Mouse (Mus musculus) forebrain, postnatal 0 days (tissue): ENCODE measurements around the gene Tpst2. TPM values are rescaled to one million over a fixed set of nuclear protein-coding genes. Genes with fewer than 3 reads are reported as not detected.

Experiments used
- ATAC-seq: fragments of 200-750 bp; cut with Nextera tagmentation; 2 replicates; pipeline ENCODE4 v1.8.0; 2017; ENCODE audit warnings: mild to moderate bottlenecking, moderate library complexity
- DNase-seq: peaks from one replicate; pipeline ENCODE4 v3.0.0-alpha.2; 2015
- H3K27ac ChIP-seq: fragments of 300-500 bp; sonication (generic); 2 replicates; pipeline ENCODE4 v1.5.1; 2014; ENCODE audit warnings: low read depth, mild to moderate bottlenecking, antibody characterized with exemption, low read length, moderate library complexity, mixed read lengths
- H3K27me3 ChIP-seq: fragments of 300-500 bp; sonication (generic); 2 replicates; pipeline ENCODE4 v1.6.1; 2014; ENCODE audit warnings: mild to moderate bottlenecking, low read length, mixed read lengths; ENCODE audit not compliant: insufficient read depth
- H3K36me3 ChIP-seq: fragments of 300-500 bp; sonication (generic); 2 replicates; pipeline ENCODE4 v1.6.1; 2014; ENCODE audit warnings: mild to moderate bottlenecking, moderate library complexity; ENCODE audit not compliant: insufficient read depth
- H3K4me1 ChIP-seq: fragments of 300-500 bp; sonication (generic); 2 replicates; pipeline ENCODE4 v1.6.1; 2014; ENCODE audit warnings: antibody characterized with exemption; ENCODE audit not compliant: insufficient read depth
- H3K4me2 ChIP-seq: fragments of 300-500 bp; sonication (generic); 2 replicates; pipeline ENCODE4 v1.6.1; 2014; ENCODE audit warnings: low read depth, mild to moderate bottlenecking, moderate library complexity
- H3K4me3 ChIP-seq: fragments of 300-500 bp; sonication (generic); 2 replicates; pipeline ENCODE4 v1.5.1; 2014; ENCODE audit warnings: low read depth, low read length, mixed read lengths
- H3K9ac ChIP-seq: fragments of 300-500 bp; sonication (generic); 2 replicates; pipeline ENCODE4 v1.6.1; 2014; ENCODE audit warnings: mild to moderate bottlenecking
- H3K9me3 ChIP-seq: fragments of 300-500 bp; sonication (generic); 2 replicates; pipeline ENCODE4 v1.6.1; 2016; ENCODE audit warnings: low read length
- CTCF ChIP-seq: sonication (generic); IDR thresholded peaks from 2 replicates; pipeline ENCODE4 v1.5.1; 2016; ENCODE audit warnings: antibody characterized with exemption, control low read depth, low read depth
- WGBS: fragments of 180-500 bp; shearing (Covaris S2); extraction: QIAGEN DNeasy Blood & Tissue Kit; methylation state at CpG from one replicate; pipeline ENCODE4 v1.1.7; 2014; 5-methylcytosine and 5-hydroxymethylcytosine counted together
- polyA plus RNA-seq: library from polyadenylated mRNA; unstranded; fragments of >200 nt; fragmentation: Nextera tagmentation; extraction: Ambion mirVana; gene quantifications from 2 replicates; pipeline ENCODE4 v1.2.1, GENCODE M21; 2015
- total RNA-seq: library from RNA; depleted of rRNA; stranded (reverse); fragments of >200 nt; gene quantifications from 2 replicates; pipeline ENCODE4 v1.2.3, GENCODE M21; 2014

Gene Tpst2
- total and polyA plus RNA-seq, 2 experiments from 2014 or later = 37.9 to 45.0 TPM

DNA sequence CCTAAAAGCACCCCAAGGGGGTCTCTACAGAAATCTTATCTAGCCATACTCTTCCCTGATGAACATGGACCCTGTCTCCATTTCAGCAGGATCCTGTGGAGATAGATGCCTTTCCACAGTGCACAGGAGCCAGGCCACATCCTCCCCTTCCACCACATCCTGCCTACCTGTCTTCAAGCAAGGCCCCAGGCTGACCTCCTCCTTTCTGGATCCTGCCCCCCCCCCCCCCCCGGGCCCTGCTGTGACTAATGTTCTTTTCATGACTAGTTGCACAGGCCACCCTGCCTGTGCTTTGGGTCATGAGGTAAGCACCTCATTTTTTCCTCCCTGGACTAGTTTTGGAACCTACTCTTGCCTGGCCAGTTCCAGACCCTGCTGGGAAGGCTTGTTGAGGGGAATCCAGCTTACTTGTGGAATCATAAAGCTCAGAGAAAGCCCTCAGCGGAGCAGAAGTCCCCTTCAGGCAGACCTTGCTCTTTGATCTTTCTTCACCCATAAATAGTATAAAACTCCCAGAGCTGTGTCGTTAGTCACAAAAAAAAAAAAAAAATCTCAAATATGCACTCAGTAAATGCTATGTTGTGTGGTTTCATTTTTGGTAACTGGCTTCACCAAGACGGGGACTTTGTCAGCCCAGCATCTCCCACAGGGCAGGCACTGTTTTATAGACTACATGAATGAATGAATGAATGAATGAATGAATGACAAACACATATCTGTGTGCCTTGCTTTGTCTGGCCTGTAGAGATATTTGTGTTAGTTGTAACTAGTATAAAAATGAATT is 1.3 kb upstream of the Tpst2 start:
- WGBS = 50% methylated on average over 4 of the region's 4 CpGs

GRCm38 (mm10) chr5:112276907-112277348 is 437 bp downstream of the Tpst2 start:
- no peaks in the 10 kb centered on the region for H3K4me1 ChIP-seq
- WGBS = 0% methylated on average over 24 of the region's 24 CpGs
- no peaks in the 10 kb centered on the region for H3K36me3 ChIP-seq
- peak overlapping the region; percentile 83 for H3K4me3 ChIP-seq
- H3K27ac ChIP-seq = peak overlapping the region; percentile 59; the same call in 1 of the 2 replicates
- H3K4me2 ChIP-seq = peak overlapping the region; percentile 96
- TF ChIP-seq CTCF = no peak
- no peak for DNase-seq
- H3K9ac ChIP-seq = peak overlapping the region; percentile 68
- no peaks in the 10 kb centered on the region for H3K9me3 ChIP-seq
- H3K27me3 ChIP-seq = no peaks in the 10 kb centered on the region
- ATAC-seq = no peak

More for the DNA sequence above, 1.3 kb upstream of the Tpst2 start:
- Histone ChIP-seq H3K27ac (no peak overlapping the region), H3K4me3 (no peak overlapping the region; the same call in 1 of the 2 replicates), H3K9me3 (no peaks in the 10 kb centered on the region), H3K4me1 (peaks cover 2% of the 10 kb centered on the region; the same call in 1 of the 2 replicates), H3K4me2 (peak overlapping the region; percentile 96; the same call in 1 of the 2 replicates), H3K27me3 (no peaks in the 10 kb centered on the region), H3K36me3 (no peaks in the 10 kb centered on the region), H3K9ac (no peak overlapping the region)
- ATAC-seq (no peak), DNase-seq (no peak)
- TF ChIP-seq CTCF = no peak

DNA sequence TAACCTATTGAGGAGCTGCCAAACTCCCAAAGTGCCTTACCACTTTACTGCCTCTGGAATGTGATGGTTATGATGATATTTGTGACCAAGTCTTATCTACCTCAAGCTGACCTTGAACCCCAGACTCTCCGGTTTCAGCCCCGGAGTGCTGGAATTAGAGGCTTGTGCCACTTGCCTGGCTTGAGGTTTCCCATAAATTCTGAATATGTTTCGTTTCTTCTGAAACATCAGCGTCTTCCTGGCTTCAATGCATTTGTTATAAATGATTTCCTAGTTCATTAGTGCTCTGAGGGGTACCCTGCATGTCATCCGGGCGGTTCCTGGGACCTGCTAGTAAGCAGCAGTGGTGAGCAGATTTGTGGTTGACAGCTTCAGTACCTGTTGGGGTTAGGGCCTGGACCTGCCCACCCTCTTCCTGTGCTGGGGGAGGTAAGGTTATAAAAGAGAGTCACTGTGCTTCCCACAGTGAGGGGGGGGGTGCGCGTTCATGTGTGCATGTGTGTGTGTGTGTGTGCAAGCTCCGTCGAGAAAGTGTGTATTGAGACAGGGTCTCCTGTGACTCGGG is 1.5 kb downstream of the Tpst2 start:
- no peak for ATAC-seq
- peak overlapping the region; percentile 15; the same call in 1 of the 2 replicates for H3K9ac ChIP-seq
- H3K27me3 ChIP-seq = no peaks in the 10 kb centered on the region
- no peaks in the 10 kb centered on the region for H3K36me3 ChIP-seq
- no peak overlapping the region for H3K4me3 ChIP-seq
- no peaks in the 10 kb centered on the region for H3K4me1 ChIP-seq
- TF ChIP-seq CTCF = no peak
- 92% methylated on average over 11 of the region's 11 CpGs for WGBS
- no peaks in the 10 kb centered on the region for H3K9me3 ChIP-seq
- H3K27ac ChIP-seq = no peak overlapping the region
- DNase-seq = no peak
- no peak overlapping the region for H3K4me2 ChIP-seq

DNA sequence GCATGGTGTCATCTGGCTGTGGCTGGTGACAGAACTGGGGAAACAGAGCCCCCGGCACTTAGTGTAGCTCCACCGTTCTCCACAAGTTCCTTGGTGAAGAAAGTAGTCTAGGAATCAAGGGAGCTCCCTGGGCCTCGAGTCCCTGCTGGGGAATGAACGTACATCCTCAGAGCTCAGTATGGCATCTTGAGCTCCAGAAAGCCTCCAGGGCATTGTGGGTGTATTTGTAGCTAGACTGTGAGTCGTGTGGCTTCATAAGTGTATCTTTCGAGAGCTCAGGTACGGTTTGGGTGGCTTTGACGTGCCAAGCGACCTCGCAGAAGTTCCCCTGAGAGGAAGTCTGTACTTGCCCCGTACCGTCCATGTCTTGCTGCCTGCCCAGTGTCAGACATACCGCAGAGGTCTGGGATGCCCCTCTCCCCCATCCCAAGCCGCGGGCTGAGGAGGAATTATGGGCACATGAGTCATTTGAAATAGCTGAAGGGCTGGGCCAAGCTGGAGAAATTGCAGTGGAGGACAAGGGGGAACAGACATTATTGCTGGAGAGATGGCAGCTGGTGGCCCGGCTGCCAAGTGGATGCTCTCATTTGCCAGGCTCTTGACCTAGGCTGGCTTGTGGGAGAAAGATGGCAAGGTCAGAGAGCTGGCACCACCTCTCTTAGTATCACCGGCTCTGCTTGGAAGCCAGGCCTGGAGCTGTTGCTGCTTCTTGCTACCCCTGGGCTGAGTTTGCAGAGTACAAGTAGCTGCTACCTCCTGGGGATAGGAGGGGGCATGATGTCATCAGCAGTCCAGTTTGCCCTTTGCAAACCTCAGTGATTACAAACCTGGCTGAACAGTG is 2.9 kb downstream of the Tpst2 start:
- DNase-seq (no peak), ATAC-seq (no peak)
- no peaks in the 10 kb centered on the region for H3K36me3 ChIP-seq
- no peaks in the 10 kb centered on the region for H3K9me3 ChIP-seq
- H3K4me3 ChIP-seq = no peak overlapping the region
- H3K27ac ChIP-seq = no peak overlapping the region
- H3K4me1 ChIP-seq = no peaks in the 10 kb centered on the region
- TF ChIP-seq CTCF = no peak
- no peak overlapping the region for H3K4me2 ChIP-seq
- H3K9ac ChIP-seq = no peak overlapping the region
- H3K27me3 ChIP-seq = no peaks in the 10 kb centered on the region
- 88% methylated on average over 17 of the region's 17 CpGs for WGBS

DNA sequence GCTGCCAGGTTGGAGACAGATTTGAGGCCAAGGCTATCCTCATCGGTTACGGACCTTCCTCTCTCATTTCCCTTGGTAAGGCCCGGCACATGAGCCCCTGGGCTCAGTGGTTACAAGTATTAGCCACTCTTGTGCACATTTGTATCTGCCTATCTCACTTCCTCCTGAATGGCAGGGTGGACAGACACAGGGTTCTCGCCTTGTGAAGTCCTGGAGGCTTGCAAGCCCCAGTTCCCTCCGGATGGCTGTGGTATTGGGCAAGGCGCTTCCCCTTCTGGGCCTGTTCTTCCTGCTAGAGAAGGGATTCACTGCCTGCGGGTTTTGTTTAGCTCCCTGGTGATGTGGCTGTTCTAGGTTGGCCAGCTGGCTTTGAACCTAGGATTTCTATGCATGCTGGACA is 3.7 kb downstream of the Tpst2 start:
- H3K27me3 ChIP-seq = no peaks in the 10 kb centered on the region
- DNase-seq (no peak), ATAC-seq (no peak)
- WGBS = 83% methylated on average over 7 of the region's 7 CpGs
- no peak overlapping the region for H3K9ac ChIP-seq
- H3K4me2 ChIP-seq = no peak overlapping the region
- H3K4me3 ChIP-seq = no peak overlapping the region
- no peaks in the 10 kb centered on the region for H3K36me3 ChIP-seq
- H3K9me3 ChIP-seq = no peaks in the 10 kb centered on the region
- TF ChIP-seq CTCF = no peak
- H3K4me1 ChIP-seq = no peaks in the 10 kb centered on the region
- H3K27ac ChIP-seq = no peak overlapping the region

- DNase-seq = no peak
- no peaks in the 10 kb centered on the region for H3K27me3 ChIP-seq
- 53% methylated on average over 15 of the region's 15 CpGs for WGBS
- H3K27ac ChIP-seq = no peak overlapping the region
- TF ChIP-seq CTCF = no peak
- no peak for ATAC-seq
- no peaks in the 10 kb centered on the region for H3K36me3 ChIP-seq
- H3K9me3 ChIP-seq = no peaks in the 10 kb centered on the region
- no peak overlapping the region for H3K4me2 ChIP-seq
- H3K4me3 ChIP-seq = no peak overlapping the region
- H3K9ac ChIP-seq = no peak overlapping the region
- H3K4me1 ChIP-seq = no peaks in the 10 kb centered on the region
Measured at GRCm38 (mm10) chr5:112280863-112281660, 4.6 kb downstream of the Tpst2 start.
